Mouse (Mus musculus): ENCODE measurements at regions not wholly inside any gene's neighbourhood (a gene's known extent, or its start where the extent isn't known, plus 50 kb on each side); places are given as distances from the start of the nearest gene placed in this dataset.

DNA sequence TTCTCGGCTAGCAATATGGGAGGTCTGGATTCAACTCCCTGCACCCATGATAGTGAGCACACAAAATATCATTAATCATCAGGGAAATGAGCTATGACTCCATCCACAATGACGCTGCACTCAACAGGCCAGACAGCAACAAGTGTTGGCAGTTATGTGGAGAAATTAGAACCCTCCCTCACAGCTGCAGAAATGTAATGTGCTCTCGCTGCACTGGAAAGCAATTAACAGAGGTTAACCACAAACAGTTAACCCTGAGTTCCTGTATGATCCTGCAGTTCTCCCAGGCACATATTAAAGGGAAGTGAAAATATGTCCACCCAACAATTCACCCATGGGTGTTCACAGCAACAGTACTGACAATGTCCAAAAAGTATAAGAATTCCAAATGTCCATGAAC lies 54.0 kb upstream of the Jade2 start:
- DNase-seq, result no peak
- intact Hi-C loops (cut with DNase I), result loop anchor here (5.0 kb wide), 1 partner anchor 34 kb away; no protein-coding TSS in a partner anchor

DNA sequence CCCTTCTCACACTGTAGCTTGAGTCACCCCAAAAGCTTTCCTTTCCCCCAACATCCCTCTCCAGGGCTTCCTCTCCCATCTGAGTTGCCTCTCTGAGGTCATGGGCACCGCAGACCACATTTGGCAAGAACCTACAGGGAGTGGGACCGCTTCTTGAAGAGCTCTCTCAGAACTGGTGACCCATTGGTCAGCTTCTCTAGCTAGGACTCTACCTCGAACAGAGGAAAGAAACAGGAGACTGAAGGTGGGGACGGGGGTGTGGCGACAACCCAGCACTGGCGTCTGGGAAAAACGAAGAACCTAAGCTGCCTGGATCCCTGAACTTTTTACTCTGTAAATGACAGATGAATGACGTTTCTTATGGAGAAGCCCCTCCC lies 51.8 kb upstream of the Cdkn2aipnl start:
- intact Hi-C loops (cut with DNase I), result loop anchor here (1.0 kb wide), 1 partner anchor 58 kb away; the partner anchor contains the start of gene Jade2
- DNase-seq, result peak in 1 of 2 experiments; percentile 38

DNA sequence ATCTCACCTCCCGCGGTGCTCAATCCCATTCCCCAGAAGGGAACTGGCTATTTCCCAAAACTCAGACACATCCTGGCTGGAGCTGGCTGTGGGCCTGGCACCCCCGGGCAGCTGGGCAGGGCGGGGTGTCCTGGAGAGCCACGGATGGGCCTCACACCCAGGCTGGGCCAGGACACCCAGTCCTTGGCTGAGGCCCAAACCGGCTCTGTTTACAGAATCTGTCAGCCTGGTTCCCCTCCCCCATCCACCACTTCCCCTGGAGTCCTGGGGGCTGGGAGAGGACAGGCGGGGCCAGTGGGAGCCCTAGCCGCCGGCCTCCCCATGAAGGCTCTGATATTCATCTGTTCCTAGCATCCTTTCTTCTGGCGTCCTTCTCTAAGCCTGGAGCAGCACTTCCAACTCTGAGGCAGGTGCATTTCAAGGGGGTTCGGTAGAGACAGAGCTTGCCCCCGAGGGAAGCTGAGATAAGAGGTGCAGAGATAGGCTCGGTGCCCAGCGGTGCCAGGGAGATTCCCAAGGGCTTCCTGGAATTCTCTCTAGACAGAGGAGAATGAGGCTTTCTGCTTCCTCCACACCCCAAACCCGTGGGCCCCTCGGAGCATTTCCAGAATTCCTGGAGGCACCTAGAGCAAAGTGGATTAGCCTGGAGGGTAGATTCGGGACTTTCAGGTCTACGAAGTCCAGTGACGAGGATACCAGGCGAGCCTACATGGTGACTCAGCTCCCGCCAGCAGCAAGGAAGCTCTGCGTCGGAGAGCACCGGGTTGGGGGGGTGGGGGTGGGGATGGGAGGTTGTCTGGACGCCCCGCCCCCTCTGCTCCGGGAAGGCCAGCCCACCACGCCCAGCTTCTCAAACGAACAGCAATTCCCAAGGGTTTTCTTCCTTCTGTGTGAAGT lies 51.2 kb upstream of the Cdkn2aipnl start:
- DNase-seq, result peak; percentile 93 to 100
- intact Hi-C loops (cut with DNase I), result loop anchor here (1.0 kb wide), 1 partner anchor 59 kb away; the partner anchor contains the start of gene Jade2

All from gastrocnemius, postnatal 36 days (tissue).